Mouse (Mus musculus): ENCODE measurements around the gene Rgs7. TPM values are rescaled to one million over a fixed set of nuclear protein-coding genes. Genes with fewer than 3 reads are reported as not detected.

The Rgs7 gene
- polyA plus RNA-seq, 1 experiment from 2014 or later = 0.59 TPM

GRCm38 (mm10) chr1:175073500-175074232 lies 418.6 kb downstream of the Rgs7 start:
- Histone ChIP-seq H3K9me3 (ENCODE audit: low read length) (no peaks in the 10 kb centered on the region), H3K36me3 (ENCODE audit: insufficient read depth, low read length) (no peaks in the 10 kb centered on the region), H3K4me2 (replicated peaks; ENCODE audit: low read depth, low read length) (no peak overlapping the region), H3K27me3 (ENCODE audit: insufficient read depth, low read length) (no peaks in the 10 kb centered on the region), H3K9ac (replicated peaks; ENCODE audit: low read length) (no peak overlapping the region), H3K27ac (ENCODE audit: low read length) (no peak overlapping the region), H3K4me1 (ENCODE audit: insufficient read depth, low read length) (no peaks in the 10 kb centered on the region), H3K4me3 (ENCODE audit: low read length) (no peak overlapping the region)
- 81% methylated on average over 1 of the region's 1 CpGs for WGBS
- no peak for ATAC-seq (ENCODE audit: low FRiP score, low TSS enrichment)

- Histone ChIP-seq H3K4me1 (ENCODE audit: insufficient read depth, low read length) (no peaks in the 10 kb centered on the region), H3K4me3 (ENCODE audit: low read length) (no peak overlapping the region), H3K27ac (ENCODE audit: low read length) (no peak overlapping the region), H3K9me3 (ENCODE audit: low read length) (no peaks in the 10 kb centered on the region), H3K27me3 (ENCODE audit: insufficient read depth, low read length) (no peaks in the 10 kb centered on the region; the same call in 1 of the 2 replicates), H3K9ac (replicated peaks; ENCODE audit: low read length) (no peak overlapping the region), H3K36me3 (ENCODE audit: insufficient read depth, low read length) (no peaks in the 10 kb centered on the region), H3K4me2 (replicated peaks; ENCODE audit: low read depth, low read length) (no peak overlapping the region)
- WGBS = 82% methylated on average over 4 of the region's 4 CpGs
- no peak for ATAC-seq (ENCODE audit: low FRiP score, low TSS enrichment)
Observed at GRCm38 (mm10) chr1:175069758-175070290, 422.5 kb downstream of the Rgs7 start.

GRCm38 (mm10) chr1:175049121-175049520 lies 443.2 kb downstream of the Rgs7 start:
- H3K4me1 ChIP-seq (ENCODE audit: insufficient read depth, low read length) = no peaks in the 10 kb centered on the region
- H3K4me3 ChIP-seq (ENCODE audit: low read length) = no peak overlapping the region
- no peak overlapping the region for H3K9ac ChIP-seq (replicated peaks; ENCODE audit: low read length)
- WGBS = 52% methylated on average over 6 of the region's 6 CpGs
- H3K27ac ChIP-seq (ENCODE audit: low read length) = no peak overlapping the region
- H3K9me3 ChIP-seq (ENCODE audit: low read length) = no peaks in the 10 kb centered on the region
- no peak overlapping the region for H3K4me2 ChIP-seq (replicated peaks; ENCODE audit: low read depth, low read length)
- no peak for ATAC-seq (ENCODE audit: low FRiP score, low TSS enrichment)
- no peaks in the 10 kb centered on the region for H3K36me3 ChIP-seq (ENCODE audit: insufficient read depth, low read length)
- no peaks in the 10 kb centered on the region for H3K27me3 ChIP-seq (ENCODE audit: insufficient read depth, low read length)

- Histone ChIP-seq H3K4me2 (replicated peaks; ENCODE audit: low read depth, low read length) (no peak overlapping the region), H3K36me3 (ENCODE audit: insufficient read depth, low read length) (no peaks in the 10 kb centered on the region), H3K4me1 (ENCODE audit: insufficient read depth, low read length) (no peaks in the 10 kb centered on the region), H3K27me3 (ENCODE audit: insufficient read depth, low read length) (no peaks in the 10 kb centered on the region), H3K9me3 (ENCODE audit: low read length) (no peaks in the 10 kb centered on the region), H3K4me3 (ENCODE audit: low read length) (no peak overlapping the region), H3K27ac (ENCODE audit: low read length) (no peak overlapping the region), H3K9ac (replicated peaks; ENCODE audit: low read length) (no peak overlapping the region)
- ATAC-seq (ENCODE audit: low FRiP score, low TSS enrichment) = peak; percentile 76
- WGBS = 53% methylated on average over 4 of the region's 4 CpGs
Observed at GRCm38 (mm10) chr1:175041167-175041817, 451.0 kb downstream of the Rgs7 start.

- no peak overlapping the region for H3K4me3 ChIP-seq (ENCODE audit: low read length)
- WGBS = 91% methylated on average over 4 of the region's 4 CpGs
- no peak overlapping the region for H3K27ac ChIP-seq (ENCODE audit: low read length)
- no peaks in the 10 kb centered on the region for H3K36me3 ChIP-seq (ENCODE audit: insufficient read depth, low read length)
- H3K27me3 ChIP-seq (ENCODE audit: insufficient read depth, low read length) = no peaks in the 10 kb centered on the region
- H3K9ac ChIP-seq (replicated peaks; ENCODE audit: low read length) = no peak overlapping the region
- ATAC-seq (ENCODE audit: low FRiP score, low TSS enrichment) = no peak
- no peaks in the 10 kb centered on the region for H3K4me1 ChIP-seq (ENCODE audit: insufficient read depth, low read length)
- no peaks in the 10 kb centered on the region for H3K9me3 ChIP-seq (ENCODE audit: low read length)
- no peak overlapping the region for H3K4me2 ChIP-seq (replicated peaks; ENCODE audit: low read depth, low read length)
Observed at GRCm38 (mm10) chr1:175040038-175040437, 452.3 kb downstream of the Rgs7 start.

GRCm38 (mm10) chr1:175039567-175039966 lies 452.7 kb downstream of the Rgs7 start:
- H3K4me1 ChIP-seq (ENCODE audit: insufficient read depth, low read length) = no peaks in the 10 kb centered on the region
- no peaks in the 10 kb centered on the region for H3K27me3 ChIP-seq (ENCODE audit: insufficient read depth, low read length)
- no peaks in the 10 kb centered on the region for H3K36me3 ChIP-seq (ENCODE audit: insufficient read depth, low read length)
- H3K4me3 ChIP-seq (ENCODE audit: low read length) = no peak overlapping the region
- WGBS = 60% methylated on average over 6 of the region's 6 CpGs
- no peak overlapping the region for H3K4me2 ChIP-seq (replicated peaks; ENCODE audit: low read depth, low read length)
- H3K9ac ChIP-seq (replicated peaks; ENCODE audit: low read length) = no peak overlapping the region
- no peak overlapping the region for H3K27ac ChIP-seq (ENCODE audit: low read length)
- no peak for ATAC-seq (ENCODE audit: low FRiP score, low TSS enrichment)
- no peaks in the 10 kb centered on the region for H3K9me3 ChIP-seq (ENCODE audit: low read length)

GRCm38 (mm10) chr1:175035461-175035860 lies 456.8 kb downstream of the Rgs7 start:
- H3K4me1 ChIP-seq (ENCODE audit: insufficient read depth, low read length) = no peaks in the 10 kb centered on the region
- H3K4me2 ChIP-seq (replicated peaks; ENCODE audit: low read depth, low read length) = no peak overlapping the region
- H3K9ac ChIP-seq (replicated peaks; ENCODE audit: low read length) = no peak overlapping the region
- no peaks in the 10 kb centered on the region for H3K36me3 ChIP-seq (ENCODE audit: insufficient read depth, low read length)
- H3K27ac ChIP-seq (ENCODE audit: low read length) = no peak overlapping the region
- H3K4me3 ChIP-seq (ENCODE audit: low read length) = no peak overlapping the region
- no peaks in the 10 kb centered on the region for H3K27me3 ChIP-seq (ENCODE audit: insufficient read depth, low read length)
- ATAC-seq (ENCODE audit: low FRiP score, low TSS enrichment) = no peak
- WGBS = 80% methylated on average over 5 of the region's 5 CpGs
- no peaks in the 10 kb centered on the region for H3K9me3 ChIP-seq (ENCODE audit: low read length)

- Histone ChIP-seq H3K4me2 (replicated peaks; ENCODE audit: low read depth, low read length) (no peak overlapping the region), H3K4me3 (ENCODE audit: low read length) (no peak overlapping the region), H3K27me3 (ENCODE audit: insufficient read depth, low read length) (no peaks in the 10 kb centered on the region), H3K36me3 (ENCODE audit: insufficient read depth, low read length) (no peaks in the 10 kb centered on the region), H3K4me1 (ENCODE audit: insufficient read depth, low read length) (peaks cover 8% of the 10 kb centered on the region; the same call in 1 of the 2 replicates), H3K9me3 (ENCODE audit: low read length) (no peaks in the 10 kb centered on the region), H3K27ac (ENCODE audit: low read length) (no peak overlapping the region), H3K9ac (replicated peaks; ENCODE audit: low read length) (no peak overlapping the region)
- WGBS = 35% methylated on average over 6 of the region's 6 CpGs
- ATAC-seq (ENCODE audit: low FRiP score, low TSS enrichment) = no peak
Observed at GRCm38 (mm10) chr1:175032015-175032414, 460.3 kb downstream of the Rgs7 start.

GRCm38 (mm10) chr1:175028716-175029204 lies 463.5 kb downstream of the Rgs7 start:
- Histone ChIP-seq H3K9me3 (ENCODE audit: low read length) (no peaks in the 10 kb centered on the region), H3K36me3 (ENCODE audit: insufficient read depth, low read length) (no peaks in the 10 kb centered on the region), H3K4me3 (ENCODE audit: low read length) (no peak overlapping the region), H3K27ac (ENCODE audit: low read length) (no peak overlapping the region), H3K27me3 (ENCODE audit: insufficient read depth, low read length) (no peaks in the 10 kb centered on the region), H3K4me2 (replicated peaks; ENCODE audit: low read depth, low read length) (no peak overlapping the region), H3K9ac (replicated peaks; ENCODE audit: low read length) (no peak overlapping the region), H3K4me1 (ENCODE audit: insufficient read depth, low read length) (peaks cover 8% of the 10 kb centered on the region; the same call in 1 of the 2 replicates)
- peak; percentile 87 for ATAC-seq (ENCODE audit: low FRiP score, low TSS enrichment)
- WGBS = 14% methylated on average over 9 of the region's 9 CpGs

- H3K4me2 ChIP-seq (replicated peaks; ENCODE audit: low read depth, low read length) = no peak overlapping the region
- no peaks in the 10 kb centered on the region for H3K9me3 ChIP-seq (ENCODE audit: low read length)
- H3K4me1 ChIP-seq (ENCODE audit: insufficient read depth, low read length) = peaks cover 8% of the 10 kb centered on the region; the same call in 1 of the 2 replicates
- H3K36me3 ChIP-seq (ENCODE audit: insufficient read depth, low read length) = no peaks in the 10 kb centered on the region
- H3K4me3 ChIP-seq (ENCODE audit: low read length) = no peak overlapping the region
- no peak for ATAC-seq (ENCODE audit: low FRiP score, low TSS enrichment)
- H3K27ac ChIP-seq (ENCODE audit: low read length) = no peak overlapping the region
- H3K27me3 ChIP-seq (ENCODE audit: insufficient read depth, low read length) = no peaks in the 10 kb centered on the region
- 13% methylated on average over 4 of the region's 4 CpGs for WGBS
- H3K9ac ChIP-seq (replicated peaks; ENCODE audit: low read length) = no peak overlapping the region
Observed at GRCm38 (mm10) chr1:175028267-175028666, 464.0 kb downstream of the Rgs7 start.

Data from kidney, embryonic 16.5 days (tissue).